Mouse (Mus musculus): ENCODE results near the gene Slc39a8.

Slc39a8 gene

DNA sequence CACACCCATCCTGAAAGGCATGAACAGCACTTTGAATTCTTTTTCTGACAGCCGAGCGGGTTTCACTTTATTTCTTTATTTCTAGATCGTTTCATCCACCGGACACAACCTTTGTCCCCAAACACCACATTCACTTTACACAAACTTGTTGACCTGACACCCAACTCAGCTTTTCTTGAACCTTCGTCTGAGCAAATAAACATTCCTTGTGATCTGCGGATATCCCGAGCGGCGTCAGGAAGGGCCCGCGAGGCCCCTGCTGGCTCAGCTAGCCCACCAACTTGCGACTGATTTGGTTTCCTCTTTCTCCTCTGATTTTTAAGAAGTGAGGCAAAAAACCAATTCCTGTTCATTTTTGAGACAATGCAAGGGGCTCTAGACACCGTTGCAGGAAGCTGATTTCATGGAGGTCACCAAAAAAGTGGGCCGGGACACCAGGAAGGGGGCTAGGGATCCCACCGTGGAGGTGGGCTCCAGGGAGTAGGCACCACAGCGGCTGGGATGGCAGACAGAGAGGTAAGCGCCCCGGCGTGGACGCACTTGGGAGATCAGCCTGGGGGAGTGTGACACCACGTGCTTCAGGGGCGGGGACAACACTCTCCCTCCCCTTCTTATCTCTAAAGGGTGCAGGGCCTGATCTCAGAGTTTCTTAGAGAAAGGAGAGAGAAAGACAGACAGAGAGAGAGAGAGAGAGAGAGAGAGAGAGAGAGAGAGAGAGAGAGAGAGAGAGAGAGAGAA lies at the start of gene Slc39a8:
Slc39a8 (plus strand) TSS at position 264 of the 738 bp plus-strand sequence.
- DNase-seq (ENCODE audit: low read depth, low spot score), result peak; percentile 92

DNA sequence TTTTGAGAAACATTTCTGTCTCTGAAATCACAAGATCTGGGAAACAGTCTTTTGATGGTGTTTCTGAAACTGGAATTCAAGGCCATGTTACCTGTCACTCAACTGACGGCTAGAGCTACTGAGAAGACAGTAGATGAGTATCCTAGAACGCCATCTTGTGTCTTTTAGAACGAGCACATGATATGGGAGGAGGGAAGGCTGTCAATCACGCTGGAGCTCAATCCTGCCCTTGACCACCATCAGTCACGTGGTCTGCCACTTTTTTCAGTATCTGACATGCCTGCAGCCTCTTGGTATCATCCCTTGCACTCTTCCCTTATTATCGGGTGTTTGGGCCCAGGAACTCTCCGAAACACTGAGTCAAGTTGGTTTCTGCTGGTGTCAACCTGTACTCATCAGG lies 40.0 kb upstream of the Slc39a8 start:
- DNase-seq (ENCODE audit: low read depth, low spot score), result no peak

DNA sequence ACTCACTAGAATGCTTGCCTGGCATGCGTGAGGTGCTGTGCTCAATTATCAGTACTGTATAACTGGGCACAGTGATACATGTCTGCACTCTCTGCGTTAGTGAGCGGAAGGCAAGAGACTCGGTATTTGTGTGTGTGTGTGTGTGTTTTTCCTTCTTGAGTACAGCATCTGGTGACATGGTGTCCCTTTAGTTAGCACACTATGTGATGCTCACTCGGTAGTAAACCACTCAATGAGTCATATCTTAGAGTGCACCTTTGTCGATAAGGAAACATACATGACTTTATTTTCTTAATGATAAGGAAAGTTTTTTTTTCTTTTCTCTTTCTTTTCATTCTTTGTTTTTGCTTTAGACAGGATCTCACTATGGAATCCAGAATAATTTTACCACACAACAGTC lies 29.0 kb upstream of the Slc39a8 start:
- DNase-seq (ENCODE audit: low read depth, low spot score), result no peak

DNA sequence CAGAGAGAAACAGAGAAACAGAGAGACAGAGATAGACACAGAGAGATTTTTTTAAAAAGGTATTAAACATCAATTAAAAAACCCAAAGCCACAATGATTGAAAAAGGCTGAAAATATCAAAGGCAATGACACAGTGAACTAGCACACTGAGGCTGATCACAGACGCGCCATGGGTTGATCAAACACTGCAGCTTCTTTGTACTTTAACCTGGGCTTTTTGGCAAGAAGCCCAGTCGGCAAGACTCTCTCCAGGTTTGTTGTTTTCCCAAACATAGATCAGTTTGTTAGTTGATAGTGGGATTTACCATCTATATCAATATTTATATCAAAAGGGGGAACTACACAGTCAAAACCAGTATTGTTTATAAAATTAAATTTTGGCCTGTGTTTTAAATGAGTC lies 26.8 kb upstream of the Slc39a8 start:
- DNase-seq (ENCODE audit: low read depth, low spot score), result no peak

DNA sequence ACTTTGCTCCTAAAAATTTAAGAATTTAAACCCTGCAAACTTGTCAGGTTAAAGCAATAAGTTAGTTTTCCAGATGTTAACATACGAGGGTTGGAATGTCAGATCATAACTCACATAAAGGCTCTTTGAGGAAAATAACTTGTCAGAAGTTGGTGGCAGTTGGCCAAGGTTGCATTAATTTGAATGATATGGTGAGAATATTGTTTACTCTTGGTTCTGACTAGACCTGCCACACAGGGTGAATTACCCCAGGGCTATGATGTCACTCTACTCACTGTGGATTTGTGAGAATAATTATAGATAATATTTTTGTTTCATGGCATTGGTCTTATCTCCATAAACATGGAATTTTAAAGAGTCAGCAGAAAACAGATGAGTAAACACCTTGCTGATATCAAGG lies 26.4 kb upstream of the Slc39a8 start:
- DNase-seq (ENCODE audit: low read depth, low spot score), result no peak

DNA sequence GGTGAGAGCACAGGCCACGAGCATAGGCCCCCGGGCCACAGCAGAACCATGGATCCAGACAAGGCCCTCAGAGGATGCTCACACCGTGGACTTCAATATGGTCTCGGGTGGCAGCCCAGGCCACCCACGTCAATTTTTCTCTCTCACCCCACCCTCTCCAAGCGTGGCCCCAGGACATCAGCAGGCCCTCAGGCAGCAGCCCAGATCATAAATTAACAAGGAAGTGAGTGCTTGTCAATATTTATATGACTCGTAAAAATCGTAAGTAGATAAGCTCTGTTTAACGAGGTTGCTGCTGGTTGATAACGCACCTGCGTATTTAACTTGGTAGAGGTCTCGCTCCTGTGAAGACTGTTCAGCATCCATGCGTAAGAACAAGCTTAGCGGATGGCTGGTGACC lies 10.4 kb upstream of the Slc39a8 start:
- DNase-seq (ENCODE audit: low read depth, low spot score), result no peak

DNA sequence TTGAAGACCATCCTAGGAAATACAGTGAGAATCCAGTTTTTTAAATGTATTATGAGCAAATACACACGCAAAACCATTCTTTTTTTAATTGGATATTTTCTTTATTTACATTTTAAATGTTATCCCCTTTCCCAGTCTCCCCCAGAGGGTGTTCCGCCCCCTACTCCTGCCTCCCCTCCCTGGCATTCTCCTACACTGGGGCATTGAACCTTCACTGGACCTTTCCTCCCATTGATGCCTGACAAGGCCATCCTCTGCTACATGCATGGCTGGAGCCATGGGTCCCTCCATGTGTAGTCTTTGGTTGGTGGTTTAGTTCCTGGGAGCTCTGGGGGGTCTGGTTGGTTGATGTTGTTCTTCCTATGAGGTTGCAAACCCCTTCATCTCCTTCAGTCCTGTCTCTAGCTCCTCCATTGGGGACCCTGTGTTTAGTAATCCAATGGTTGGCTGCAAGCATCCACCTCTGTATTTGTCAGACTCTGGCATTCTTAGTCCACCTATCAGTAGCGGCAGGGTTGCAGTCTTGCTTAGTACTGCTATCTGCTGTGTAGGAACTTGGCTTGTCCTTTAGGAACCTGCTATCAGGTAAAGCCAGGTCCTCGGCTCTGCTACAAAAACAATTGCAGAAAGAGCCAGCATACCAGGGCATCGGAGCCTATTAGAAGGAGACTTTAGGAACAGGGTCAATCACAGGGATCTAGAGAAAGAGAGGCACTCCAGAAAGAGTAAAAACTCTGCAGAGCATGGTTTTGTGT lies 8.9 kb upstream of the Slc39a8 start:
- DNase-seq (ENCODE audit: low read depth, low spot score), result no peak

DNA sequence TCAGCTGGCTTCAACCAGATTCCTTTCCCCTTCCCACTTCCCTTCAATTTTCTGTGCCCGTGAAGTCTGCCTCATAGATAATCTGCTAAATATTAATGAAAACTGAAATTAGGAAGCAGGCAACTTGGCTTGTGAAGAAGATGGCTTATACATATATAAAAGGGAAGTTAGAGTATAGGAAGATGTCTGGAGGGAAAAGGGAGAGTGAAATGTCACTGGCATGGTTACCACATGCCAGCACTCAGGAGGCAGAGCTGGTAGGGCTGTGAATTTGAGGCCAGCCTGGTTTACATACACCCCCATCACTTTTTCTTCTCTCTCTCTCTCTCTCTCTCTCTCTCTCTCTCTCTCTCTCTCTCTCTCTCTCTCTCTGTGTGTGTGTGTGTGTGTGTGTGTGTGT lies 8.0 kb upstream of the Slc39a8 start:
- DNase-seq (ENCODE audit: low read depth, low spot score), result no peak

DNA sequence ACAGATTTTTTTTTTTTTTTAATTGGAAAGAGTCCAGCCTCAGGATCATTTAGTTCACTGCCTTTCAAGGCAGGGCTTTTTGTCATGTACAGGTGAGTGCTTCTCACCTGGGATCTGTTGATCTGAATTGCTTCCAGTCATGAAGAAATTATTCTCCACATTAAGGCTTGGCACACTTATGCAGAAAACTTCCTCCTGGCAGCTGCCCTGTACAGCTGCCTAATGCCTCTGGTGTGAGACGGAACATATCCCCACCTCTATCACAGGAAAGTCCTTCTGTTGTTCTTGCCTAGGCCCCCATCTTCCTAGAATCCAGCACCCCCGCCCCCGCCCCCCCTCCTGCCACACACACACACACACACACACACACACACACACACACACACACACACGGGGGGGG lies 643 bp upstream of the Slc39a8 start:
- peak; percentile 15 for DNase-seq (ENCODE audit: low read depth, low spot score)

DNA sequence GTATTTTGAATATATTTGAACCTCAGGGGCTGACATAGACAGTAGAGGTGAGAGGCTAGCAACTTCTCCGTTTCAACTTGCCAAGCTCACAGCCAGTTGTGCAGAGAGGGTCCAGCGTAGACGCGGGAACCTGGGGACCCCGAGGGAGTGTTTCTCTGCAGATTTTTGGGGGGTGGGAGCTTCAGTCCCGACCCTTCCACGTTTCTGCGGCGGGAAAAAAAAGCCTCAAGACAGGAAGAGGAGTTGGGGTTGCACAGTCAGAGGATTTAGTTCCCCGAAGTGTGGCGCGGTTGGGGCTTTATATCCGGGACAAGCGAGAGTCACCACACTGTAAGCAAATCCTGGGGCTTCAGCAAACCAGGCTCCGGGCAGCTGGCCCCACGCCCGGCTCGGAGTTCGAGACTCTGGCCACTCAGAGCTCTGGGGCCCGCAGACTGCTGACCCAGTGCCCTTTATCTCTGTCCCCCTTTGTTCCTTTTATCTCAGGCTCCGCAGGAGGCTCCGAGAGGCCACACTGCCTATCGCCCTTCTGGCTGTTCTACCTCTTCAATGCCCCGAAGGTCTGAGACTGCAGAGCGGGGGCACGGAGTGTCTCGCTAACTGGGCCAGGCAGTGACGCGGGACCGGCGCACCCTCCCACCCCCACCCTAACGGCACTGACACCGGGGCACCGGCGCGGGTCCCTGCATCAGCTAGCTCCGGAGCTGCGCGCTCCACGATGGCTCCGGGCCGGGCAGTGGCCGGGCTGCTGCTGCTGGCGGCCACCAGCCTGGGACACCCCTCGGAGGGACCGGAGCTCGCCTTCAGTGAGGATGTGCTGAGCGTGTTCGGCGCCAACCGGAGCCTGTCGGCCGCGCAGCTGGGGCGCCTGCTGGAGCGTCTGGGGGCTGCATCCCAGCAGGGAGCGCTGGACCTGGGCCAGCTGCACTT lies 940 bp downstream of the Slc39a8 start:
- peak; percentile 87 for DNase-seq (ENCODE audit: low read depth, low spot score)

DNA sequence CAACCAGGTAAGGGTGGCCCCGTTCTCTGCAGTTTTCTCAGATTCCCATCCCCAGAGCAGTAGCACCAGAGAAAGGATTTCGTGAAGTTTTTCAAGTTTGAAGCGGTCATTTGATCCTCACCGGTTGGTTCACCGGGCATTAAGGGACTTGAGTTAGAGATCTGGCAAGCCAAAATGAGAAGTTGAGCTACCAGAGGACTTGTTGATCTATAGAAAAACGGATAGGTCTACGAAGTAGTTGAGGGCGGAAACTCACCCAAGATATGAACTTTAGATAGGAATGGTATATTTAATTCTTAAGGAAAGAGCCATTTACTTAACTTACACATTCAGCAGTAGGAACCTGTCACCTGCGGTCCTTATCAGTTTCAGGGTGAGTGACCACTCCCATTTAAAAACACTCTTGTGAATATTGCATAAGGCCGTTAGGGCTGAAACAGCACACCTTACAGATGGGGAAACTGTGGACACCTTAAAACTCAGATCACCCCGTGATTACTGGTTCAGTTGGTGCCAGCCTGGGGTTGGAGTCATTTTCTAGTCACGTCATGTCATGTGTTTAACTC lies 1.7 kb downstream of the Slc39a8 start:
- DNase-seq (ENCODE audit: low read depth, low spot score), result no peak

DNA sequence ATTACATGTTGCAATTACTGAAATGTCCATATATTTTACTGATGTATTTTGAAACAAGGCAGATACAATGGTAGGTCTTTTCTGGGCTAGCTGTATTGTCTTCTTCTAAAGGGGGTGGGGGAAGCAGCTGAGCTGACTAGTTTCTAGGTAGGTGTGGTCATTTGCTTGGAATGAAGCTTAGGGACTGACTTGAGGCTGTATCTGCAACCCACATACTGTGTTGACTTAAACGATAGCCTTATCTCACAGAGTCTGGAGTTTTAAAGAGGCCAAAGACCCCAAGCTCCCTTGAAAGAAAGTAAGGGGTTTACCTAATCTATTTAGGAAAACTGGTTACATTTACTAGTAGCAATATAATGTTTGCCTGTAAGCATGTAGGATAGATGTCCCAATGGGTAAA lies 2.9 kb downstream of the Slc39a8 start:
- no peak for DNase-seq (ENCODE audit: low read depth, low spot score)

DNA sequence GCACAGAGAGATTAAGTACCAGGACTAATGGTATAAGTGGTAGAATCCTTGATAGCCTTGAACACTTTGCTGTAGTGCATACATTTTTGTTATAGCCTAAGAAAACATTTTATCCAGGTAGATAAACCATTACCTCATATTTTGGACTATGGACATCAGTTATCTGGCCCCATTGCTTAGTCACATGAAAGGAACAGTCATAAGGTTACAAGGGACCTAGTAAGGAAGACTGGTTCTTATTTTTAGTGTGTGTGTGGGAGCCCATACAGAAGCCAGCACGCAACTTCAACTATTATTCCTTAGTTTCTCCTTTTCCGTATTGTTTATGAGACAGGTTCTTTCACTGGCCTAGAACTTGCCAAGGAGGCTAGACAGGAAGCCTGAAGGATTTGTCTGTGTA lies 7.4 kb downstream of the Slc39a8 start:
- no peak for DNase-seq (ENCODE audit: low read depth, low spot score)

DNA sequence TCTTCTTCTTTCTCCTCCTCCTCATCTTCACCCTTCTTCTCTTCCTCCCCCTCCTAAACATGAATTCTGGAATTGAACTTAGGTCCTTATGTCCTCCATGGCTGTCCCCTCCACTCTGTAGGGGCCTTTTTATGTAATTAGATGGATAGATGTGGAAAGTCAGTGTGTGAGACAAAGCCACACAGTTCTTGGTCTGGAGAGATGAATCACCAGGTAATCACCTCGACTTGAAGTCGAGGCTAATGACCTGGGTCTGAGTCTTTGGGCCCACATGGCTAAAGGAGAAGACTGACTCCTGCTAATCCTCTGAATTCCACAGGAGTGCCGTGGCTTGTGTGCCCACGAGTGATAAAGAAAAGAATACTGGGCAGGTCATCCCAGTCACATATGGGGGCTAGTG lies 7.8 kb downstream of the Slc39a8 start:
- DNase-seq (ENCODE audit: low read depth, low spot score), result no peak

DNA sequence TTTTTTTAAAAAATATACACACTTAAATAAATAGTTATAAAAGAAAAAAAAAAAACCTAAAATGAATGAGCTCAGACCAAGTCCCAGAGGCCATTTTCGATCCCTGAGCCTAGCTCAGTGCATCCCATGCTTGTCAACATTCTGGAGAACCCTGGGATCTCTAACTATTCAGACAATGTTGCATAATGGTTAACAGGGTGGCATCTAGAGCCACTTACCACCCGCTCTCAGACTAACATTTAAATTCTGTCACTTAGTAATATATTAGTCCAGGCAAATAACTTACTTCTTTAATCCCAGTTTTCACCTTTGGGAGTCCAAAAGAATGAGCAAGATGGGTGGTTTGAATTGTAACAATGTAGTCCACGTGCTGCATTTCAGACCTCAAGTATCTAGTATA lies 9.9 kb downstream of the Slc39a8 start:
- no peak for DNase-seq (ENCODE audit: low read depth, low spot score)

DNA sequence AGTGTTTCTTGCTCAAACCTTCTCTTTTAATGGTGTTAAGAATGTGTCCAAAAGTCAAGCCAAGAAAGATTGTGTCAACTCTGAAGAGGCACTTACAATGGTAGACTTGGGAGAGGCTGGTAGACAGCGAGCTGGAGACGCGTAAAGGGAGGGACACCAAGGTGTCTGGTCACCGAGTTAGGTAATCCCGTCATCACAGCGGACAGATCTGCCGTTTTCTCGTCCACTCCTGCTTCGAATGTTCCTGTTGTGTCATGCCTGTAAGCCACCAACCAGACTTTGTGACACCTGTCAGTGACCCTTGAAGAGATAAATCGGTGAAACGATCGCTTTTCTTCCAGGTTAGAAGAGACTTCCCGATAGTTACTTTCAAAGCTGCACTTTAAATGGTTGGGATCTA lies 14.5 kb downstream of the Slc39a8 start:
- no peak for DNase-seq (ENCODE audit: low read depth, low spot score)

DNA sequence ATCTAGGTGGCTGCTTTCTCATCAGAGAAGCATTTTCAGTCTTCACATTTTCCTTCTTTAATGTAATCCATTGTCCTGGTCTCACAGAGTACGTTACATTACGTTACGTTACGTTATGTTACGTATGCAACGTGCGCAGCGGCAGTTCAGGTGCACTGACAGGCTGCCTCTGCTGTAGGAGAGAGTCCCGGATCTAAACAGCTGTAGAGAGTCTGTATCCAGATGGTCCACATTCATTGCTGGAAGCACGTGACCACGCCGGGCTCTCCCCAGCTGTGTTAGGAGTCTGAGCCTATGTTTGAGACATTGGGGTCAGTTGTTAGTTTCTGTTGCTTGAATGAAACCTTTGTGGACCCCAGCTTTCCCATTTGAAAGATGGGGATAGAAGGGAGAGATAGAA lies 15.1 kb downstream of the Slc39a8 start:
- no peak for DNase-seq (ENCODE audit: low read depth, low spot score)

DNA sequence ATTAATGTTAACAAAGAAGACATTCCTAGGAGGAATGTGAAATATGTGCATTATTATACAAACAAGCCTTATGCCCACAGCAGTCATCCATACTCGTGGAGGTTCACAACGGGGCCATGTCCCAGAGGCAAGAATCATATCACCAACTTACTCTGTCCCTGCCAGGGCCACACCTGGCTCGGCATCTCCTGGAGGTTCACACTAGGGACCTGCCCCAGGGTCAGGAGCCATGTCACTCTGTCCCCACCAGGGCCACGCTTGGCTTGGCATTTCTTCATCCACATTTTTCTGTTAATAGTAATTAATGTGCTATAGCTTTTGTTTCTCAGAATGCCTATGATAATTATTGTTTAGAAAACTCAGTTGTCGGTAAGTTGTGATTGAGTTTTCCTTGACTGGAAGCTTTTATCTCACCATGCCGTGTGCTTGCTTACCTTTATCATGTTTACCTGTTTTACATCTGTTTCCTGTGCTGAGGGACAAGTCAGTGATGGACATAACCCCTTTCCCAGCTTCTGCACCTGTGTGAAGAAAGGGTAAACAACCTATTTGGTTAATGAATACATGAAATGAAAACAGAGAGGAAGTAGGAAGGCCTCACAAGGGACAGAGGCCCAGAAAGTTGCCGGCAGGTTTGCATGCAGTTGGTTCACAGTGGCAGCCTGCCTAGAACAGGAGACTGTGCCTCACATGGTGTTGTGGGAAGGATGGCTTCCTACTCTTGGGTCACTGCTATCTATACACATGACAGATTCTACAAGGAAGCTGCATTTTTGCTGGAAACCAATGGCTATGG lies 16.8 kb downstream of the Slc39a8 start:
- DNase-seq (ENCODE audit: low read depth, low spot score), result peak; percentile 15

DNA sequence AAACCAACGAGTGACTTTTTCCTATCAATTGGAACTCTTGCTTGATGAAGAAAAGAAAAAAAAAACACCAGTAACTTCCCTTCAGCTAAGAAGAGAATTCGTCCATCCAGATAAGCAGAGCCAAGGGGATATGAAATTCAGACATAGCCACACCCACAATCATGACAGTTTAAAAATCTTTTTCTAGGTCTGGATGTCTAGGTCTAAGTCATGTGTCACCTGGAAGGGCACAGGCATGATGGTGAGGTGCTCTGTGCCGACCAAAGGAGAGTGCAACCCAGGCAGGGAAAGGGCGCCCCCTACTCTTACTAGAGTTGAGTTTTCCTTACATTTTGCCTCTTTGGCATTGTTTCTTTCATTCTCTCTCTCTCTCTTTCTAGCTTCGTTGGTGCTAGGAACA lies 18.1 kb downstream of the Slc39a8 start:
- no peak for DNase-seq (ENCODE audit: low read depth, low spot score)

DNA sequence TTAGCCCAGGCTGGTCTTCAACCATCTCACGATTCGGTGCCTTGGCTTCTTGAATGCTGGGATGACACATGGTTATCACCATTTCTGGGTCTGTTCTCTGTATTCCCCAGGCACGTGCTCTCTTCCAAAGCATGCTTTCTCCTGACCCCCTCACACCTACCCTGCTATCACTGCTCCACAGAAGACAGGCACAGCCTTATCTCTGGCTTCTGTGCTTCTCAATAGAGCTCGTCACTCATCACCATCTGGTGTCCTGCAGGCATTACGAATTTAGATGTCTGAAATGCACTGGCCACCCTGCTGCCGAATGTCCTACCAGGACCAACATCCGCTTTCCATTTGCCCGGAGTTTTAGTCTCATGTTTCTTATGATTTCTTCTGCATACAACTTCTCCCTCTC lies 18.6 kb downstream of the Slc39a8 start:
- DNase-seq (ENCODE audit: low read depth, low spot score), result no peak

DNA sequence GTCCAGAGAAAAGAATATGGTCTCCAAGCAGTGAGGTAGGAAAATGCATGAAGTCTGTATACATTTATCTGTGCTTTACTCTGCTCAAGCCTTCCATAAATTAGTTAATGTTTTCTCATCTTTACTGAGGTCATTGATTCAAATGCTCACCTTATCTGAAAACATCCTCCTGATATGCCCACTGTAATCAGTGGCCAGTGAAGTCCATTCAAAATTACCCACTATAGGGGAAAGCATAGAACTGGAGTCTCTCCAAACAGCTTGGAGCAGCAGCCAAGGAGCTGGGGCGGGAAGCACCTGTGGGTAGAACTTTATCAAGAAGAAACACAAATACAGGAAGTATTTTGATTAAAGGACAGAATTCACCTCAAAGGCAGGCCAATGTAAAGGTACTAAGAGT lies 19.8 kb downstream of the Slc39a8 start:
- DNase-seq (ENCODE audit: low read depth, low spot score), result no peak
